8 mouse cellular contexts compared by ENCODE assay signal in genomic region chr2:74762522-74763244, GRCm38 (mm10). TPM values are rescaled to one million over a fixed set of nuclear protein-coding genes. Genes with fewer than 3 reads are reported as not detected.
DNase-seq lines count a peak whose midpoint lies in the region; ATAC-seq and TF ChIP-seq lines count a peak whose summit lies in the region.

Hoxd1 (plus strand) TSS chr2:74762980.

- peak; percentile 48; the same call in 1 of the 2 replicates for ATAC-seq in embryonic facial prominence, embryonic 11.5 days (replicated peaks; ENCODE audit: insufficient number of reproducible peaks, low FRiP score, low TSS enrichment, low read depth)
- peak; percentile 88 for ATAC-seq in hindbrain, embryonic 12.5 days (ENCODE audit: low FRiP score)
- peak; percentile 75 for ATAC-seq in limb, embryonic 14.5 days (ENCODE audit: low FRiP score, low read depth)
- no peak for ATAC-seq in erythroid progenitor cell, adult 5-6 weeks (replicated peaks; ENCODE audit: low FRiP score, poor library complexity, severe bottlenecking)

- no peaks in the 10 kb centered on the region for H3K36me3 ChIP-seq in embryonic facial prominence, embryonic 11.5 days (replicated peaks; ENCODE audit: control insufficient read depth, insufficient read depth, low read depth, low read length)
- H3K36me3 ChIP-seq in hindbrain, embryonic 12.5 days, result no peaks in the 10 kb centered on the region
- no peaks in the 10 kb centered on the region for H3K36me3 ChIP-seq in limb, embryonic 14.5 days (ENCODE audit: control insufficient read depth, insufficient read depth, low read length)

- 1% methylated on average over 58 of the region's 61 CpGs for WGBS in embryonic facial prominence, embryonic 11.5 days
- 1% methylated on average over 54 of the region's 61 CpGs for WGBS in hindbrain, embryonic 12.5 days
- WGBS in limb, embryonic 14.5 days, result 0% methylated on average over 42 of the region's 61 CpGs

- no peaks in the 10 kb centered on the region for H3K9me3 ChIP-seq in embryonic facial prominence, embryonic 11.5 days (replicated peaks; ENCODE audit: control insufficient read depth, low read length)
- H3K9me3 ChIP-seq in hindbrain, embryonic 12.5 days (replicated peaks), result no peaks in the 10 kb centered on the region
- H3K9me3 ChIP-seq in limb, embryonic 14.5 days (ENCODE audit: control insufficient read depth, low read length), result no peaks in the 10 kb centered on the region

- H3K4me3 ChIP-seq in embryonic facial prominence, embryonic 11.5 days (ENCODE audit: low read depth, low read length), result peak within 1 kb of the TSS; percentile 43
- peak within 1 kb of the TSS; percentile 53 for H3K4me3 ChIP-seq in hindbrain, embryonic 12.5 days
- peak within 1 kb of the TSS; percentile 52 for H3K4me3 ChIP-seq in limb, embryonic 14.5 days (replicated peaks; ENCODE audit: low read length)

- H3K9ac ChIP-seq in embryonic facial prominence, embryonic 11.5 days (replicated peaks; ENCODE audit: low read length), result peak within 1 kb of the TSS; percentile 25
- H3K9ac ChIP-seq in hindbrain, embryonic 12.5 days, result peak within 1 kb of the TSS; percentile 56
- peak within 1 kb of the TSS; percentile 43; the same call in 1 of the 2 replicates for H3K9ac ChIP-seq in limb, embryonic 14.5 days (ENCODE audit: low read depth, low read length, severe bottlenecking)

- H3K27me3 ChIP-seq in embryonic facial prominence, embryonic 11.5 days (ENCODE audit: control insufficient read depth, insufficient read depth, low read length), result peaks cover 57% of the 10 kb centered on the region
- peaks cover 83% of the 10 kb centered on the region for H3K27me3 ChIP-seq in hindbrain, embryonic 12.5 days
- peaks cover 70% of the 10 kb centered on the region for H3K27me3 ChIP-seq in limb, embryonic 14.5 days (ENCODE audit: control insufficient read depth, insufficient read depth, low read length)

- H3K4me2 ChIP-seq in embryonic facial prominence, embryonic 11.5 days (ENCODE audit: low read depth, low read length), result peak within 1 kb of the TSS; percentile 88
- peak within 1 kb of the TSS; percentile 91 for H3K4me2 ChIP-seq in hindbrain, embryonic 12.5 days (replicated peaks)
- peak within 1 kb of the TSS; percentile 94 for H3K4me2 ChIP-seq in limb, embryonic 14.5 days (replicated peaks; ENCODE audit: low read depth, low read length, severe bottlenecking)

- H3K4me1 ChIP-seq in embryonic facial prominence, embryonic 11.5 days (ENCODE audit: control insufficient read depth, insufficient read depth, low read length), result peaks cover 5% of the 10 kb centered on the region
- peaks cover 17% of the 10 kb centered on the region for H3K4me1 ChIP-seq in hindbrain, embryonic 12.5 days
- H3K4me1 ChIP-seq in limb, embryonic 14.5 days (ENCODE audit: control insufficient read depth, insufficient read depth, low read length), result peaks cover 12% of the 10 kb centered on the region

- no peak within 1 kb of the TSS for H3K27ac ChIP-seq in embryonic facial prominence, embryonic 11.5 days (replicated peaks; ENCODE audit: low read depth, low read length)
- H3K27ac ChIP-seq in hindbrain, embryonic 12.5 days, result no peak within 1 kb of the TSS
- no peak within 1 kb of the TSS for H3K27ac ChIP-seq in limb, embryonic 14.5 days (replicated peaks; ENCODE audit: low read depth, low read length)

- TF ChIP-seq POLR2A in limb, embryonic 14.5 days (IDR thresholded peaks at IDR 0.05; ENCODE audit: borderline replicate concordance, extremely low read depth, insufficient read depth, insufficient read length), result no peak

- DNase-seq in right cerebral cortex, postnatal 25 days, result peak; percentile 27
- DNase-seq in right cerebral cortex, adult 2 months (ENCODE audit: low spot score in 2 of 2), result no peak
- peak; percentile 72 for DNase-seq in embryonic facial prominence, embryonic 11.5 days (ENCODE audit: low spot score)
- peak; percentile 55 for DNase-seq in limb, embryonic 14.5 days (ENCODE audit: low spot score)
- peak; percentile 69 for DNase-seq in retina, embryonic 14.5 days (ENCODE audit: low spot score)
- DNase-seq in right cerebral cortex, postnatal 36 days (ENCODE audit: low spot score in 2 of 2), result no peak

RNA-seq across cellular contexts. Expression of gene Hoxd1, which starts in this region (rescaled TPM):
- polyA plus RNA-seq in embryonic facial prominence, embryonic 11.5 days (2014; fragmentation: Nextera tagmentation; extraction: Ambion mirVana), result 0.47 and 0.80 TPM in 2 replicates
- 2.5 and 3.3 TPM in 2 replicates for polyA plus RNA-seq in hindbrain, embryonic 12.5 days (2016; fragmentation: Nextera tagmentation; extraction: Ambion mirVana)
- 0.50 and 0.59 TPM in 2 replicates for polyA plus RNA-seq in limb, embryonic 14.5 days (2012; rRNA removed)
- polyA plus RNA-seq in limb, embryonic 14.5 days (2014; fragmentation: Nextera tagmentation; extraction: Ambion mirVana), result 0.44 and 0.48 TPM in 2 replicates
- total RNA-seq in erythroid progenitor cell, adult 5-6 weeks (2015; ENCODE audit: low replicate concordance), result not detected in 2 replicates
- not detected in 2 replicates for total RNA-seq in erythroid progenitor cell, adult 5-6 weeks (2017; ENCODE audit: low replicate concordance)

Comparison
In these comparisons a context has a peak if more than half of its experiments do, and no peak if none do; other contexts are left out.
1. DNase-seq: peak in right cerebral cortex, postnatal 25 days (single experiment) and retina, embryonic 14.5 days (single experiment); none in right cerebral cortex, adult 2 months (0 of 2) and right cerebral cortex, postnatal 36 days (0 of 2).
2. Peak in DNase-seq, ATAC-seq, H3K4me3 ChIP-seq, H3K9ac ChIP-seq and H3K4me2 ChIP-seq in embryonic facial prominence, embryonic 11.5 days; RNA of the gene not detected or under 1 TPM.
3. Peak in DNase-seq, ATAC-seq, H3K4me3 ChIP-seq, H3K9ac ChIP-seq and H3K4me2 ChIP-seq in limb, embryonic 14.5 days; RNA of the gene not detected or under 1 TPM.
4. Peak in every context shown above with its lines, with median percentiles within 50 percentile points of each other: H3K4me2 ChIP-seq, H3K4me3 ChIP-seq and H3K9ac ChIP-seq.